Mouse (Mus musculus) heart, embryonic 11.5 days (tissue): ENCODE results near the gene Crb2. TPM values are rescaled to one million over a fixed set of nuclear protein-coding genes. Genes with fewer than 3 reads are reported as not detected.

Experiments used
- ATAC-seq: fragments of 200-750 bp; cut with Nextera tagmentation; replicated peaks from 2 replicates; pipeline ENCODE4 v1.8.0; 2017; ENCODE audit warnings: moderate library complexity; ENCODE audit not compliant: insufficient number of reproducible peaks, low FRiP score, low TSS enrichment
- H3K27ac ChIP-seq: fragments of 300-500 bp; sonication (generic); 2 replicates; pipeline ENCODE4 v1.5.1; 2014; ENCODE audit warnings: mild to moderate bottlenecking, low read depth, low read length
- H3K27me3 ChIP-seq: fragments of 300-500 bp; sonication (generic); 2 replicates; pipeline ENCODE4 v1.6.1; 2014; ENCODE audit warnings: mild to moderate bottlenecking, low read length, mixed read lengths; ENCODE audit not compliant: control insufficient read depth, insufficient read depth
- H3K36me3 ChIP-seq: fragments of 300-500 bp; sonication (generic); 2 replicates; pipeline ENCODE4 v1.6.1; 2014; ENCODE audit warnings: mild to moderate bottlenecking, low read length, moderate library complexity, mixed read lengths; ENCODE audit not compliant: control insufficient read depth, insufficient read depth
- H3K4me1 ChIP-seq: fragments of 300-500 bp; sonication (generic); 2 replicates; pipeline ENCODE4 v1.6.1; 2014; ENCODE audit warnings: low read length; ENCODE audit not compliant: control insufficient read depth, insufficient read depth
- H3K4me2 ChIP-seq: fragments of 300-500 bp; sonication (generic); 2 replicates; pipeline ENCODE4 v1.6.1; 2014; ENCODE audit warnings: mild to moderate bottlenecking, moderate library complexity
- H3K4me3 ChIP-seq: fragments of 300-500 bp; sonication (generic); 2 replicates; pipeline ENCODE4 v1.5.1; 2014; ENCODE audit warnings: low read depth, low read length
- H3K9ac ChIP-seq: fragments of 300-500 bp; sonication (generic); 2 replicates; pipeline ENCODE4 v1.6.1; 2014; ENCODE audit warnings: mild to moderate bottlenecking, low read depth, low read length, moderate library complexity
- H3K9me3 ChIP-seq: fragments of 300-500 bp; sonication (generic); replicated peaks from 2 replicates; pipeline ENCODE4 v1.6.1; 2016; ENCODE audit warnings: low read length; ENCODE audit not compliant: control insufficient read depth
- WGBS: fragments of 180-500 bp; shearing (Covaris S2); extraction: QIAGEN DNeasy Blood & Tissue Kit; methylation state at CpG from one replicate; pipeline ENCODE4 v1.1.7; 2014; ENCODE audit not compliant: insufficient replicate concordance; 5-methylcytosine and 5-hydroxymethylcytosine counted together
- polyA plus RNA-seq: library from polyadenylated mRNA; unstranded; fragments of >200 nt; fragmentation: Nextera tagmentation; extraction: Ambion mirVana; gene quantifications from 2 replicates; pipeline ENCODE4 v1.2.1, GENCODE M21; 2014

Crb2 gene
- polyA plus RNA-seq, 1 experiment from 2014 or later: 6.1 TPM

DNA sequence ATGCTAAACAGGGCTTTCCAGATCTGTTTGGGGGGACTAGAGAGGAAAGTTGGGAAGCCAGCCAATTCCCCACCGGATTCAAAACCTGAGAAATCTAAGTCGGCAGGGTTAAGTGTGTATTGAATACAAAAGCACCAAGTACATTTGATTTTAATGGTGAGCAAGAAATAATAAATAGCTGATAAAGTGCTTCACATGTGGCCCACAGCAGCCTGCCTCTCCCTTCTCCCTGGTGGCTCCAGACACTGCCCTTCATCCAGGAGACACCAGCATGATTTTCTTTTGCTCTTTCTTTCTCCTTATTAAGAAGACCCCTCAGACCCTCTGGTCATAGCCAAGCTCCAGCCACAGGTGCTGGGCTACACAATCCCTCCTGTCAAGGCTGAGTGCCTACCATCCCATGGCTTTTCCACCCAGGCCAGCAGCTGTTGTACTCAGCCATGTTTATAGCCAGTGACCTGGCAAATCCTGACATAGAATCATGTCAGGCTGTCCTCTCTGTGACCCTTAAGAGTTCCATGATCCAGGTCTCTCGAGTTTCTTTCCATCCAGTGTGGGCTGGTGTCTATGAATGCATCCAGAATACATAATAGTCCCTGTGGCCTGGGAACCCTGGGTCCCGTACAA lies 43.6 kb downstream of the Crb2 start:
- no peak for ATAC-seq
- Histone ChIP-seq H3K4me2 (no peak overlapping the region), H3K27ac (no peak overlapping the region), H3K9me3 (no peaks in the 10 kb centered on the region), H3K9ac (no peak overlapping the region), H3K36me3 (no peaks in the 10 kb centered on the region), H3K27me3 (no peaks in the 10 kb centered on the region), H3K4me1 (no peaks in the 10 kb centered on the region), H3K4me3 (no peak overlapping the region)
- WGBS: 65% methylated on average over 4 of the region's 4 CpGs

- H3K36me3 ChIP-seq: no peaks in the 10 kb centered on the region
- H3K4me2 ChIP-seq: no peak overlapping the region
- no peaks in the 10 kb centered on the region for H3K9me3 ChIP-seq
- H3K9ac ChIP-seq: no peak overlapping the region
- no peak overlapping the region for H3K27ac ChIP-seq
- no peaks in the 10 kb centered on the region for H3K4me1 ChIP-seq
- no peak for ATAC-seq
- no peak overlapping the region for H3K4me3 ChIP-seq
- 73% methylated on average over 5 of the region's 5 CpGs for WGBS
- H3K27me3 ChIP-seq: no peaks in the 10 kb centered on the region
Observed at GRCm38 (mm10) chr2:37822122-37822521, 46.1 kb downstream of the Crb2 start.

DNA sequence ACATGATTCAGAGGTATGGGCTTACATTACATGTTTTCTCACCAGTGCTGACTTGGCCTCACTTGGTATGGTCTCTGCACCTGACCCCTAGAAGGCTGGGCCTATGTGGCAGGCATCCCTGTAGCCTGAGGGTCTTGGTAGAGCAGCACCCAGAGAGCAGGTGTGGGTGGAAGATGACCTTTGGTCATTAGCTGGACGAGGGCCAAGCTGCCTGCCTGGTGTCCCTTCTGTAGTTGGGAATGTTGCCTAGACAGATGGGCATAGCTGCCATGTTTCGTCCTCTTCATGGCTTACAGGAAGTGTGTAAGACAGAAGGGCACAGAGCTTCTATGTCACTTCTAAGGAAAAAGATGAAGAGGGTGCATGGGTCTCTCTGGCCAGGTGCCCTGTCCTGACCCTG lies 47.8 kb downstream of the Crb2 start:
- whole genome bisulfite sequencing: 89% methylated on average over 2 of the region's 2 CpGs
- Histone ChIP-seq H3K4me1 (no peaks in the 10 kb centered on the region), H3K4me3 (no peak overlapping the region), H3K27ac (no peak overlapping the region), H3K9ac (no peak overlapping the region), H3K9me3 (no peaks in the 10 kb centered on the region), H3K36me3 (no peaks in the 10 kb centered on the region), H3K27me3 (no peaks in the 10 kb centered on the region), H3K4me2 (no peak overlapping the region)
- no peak for ATAC-seq

DNA sequence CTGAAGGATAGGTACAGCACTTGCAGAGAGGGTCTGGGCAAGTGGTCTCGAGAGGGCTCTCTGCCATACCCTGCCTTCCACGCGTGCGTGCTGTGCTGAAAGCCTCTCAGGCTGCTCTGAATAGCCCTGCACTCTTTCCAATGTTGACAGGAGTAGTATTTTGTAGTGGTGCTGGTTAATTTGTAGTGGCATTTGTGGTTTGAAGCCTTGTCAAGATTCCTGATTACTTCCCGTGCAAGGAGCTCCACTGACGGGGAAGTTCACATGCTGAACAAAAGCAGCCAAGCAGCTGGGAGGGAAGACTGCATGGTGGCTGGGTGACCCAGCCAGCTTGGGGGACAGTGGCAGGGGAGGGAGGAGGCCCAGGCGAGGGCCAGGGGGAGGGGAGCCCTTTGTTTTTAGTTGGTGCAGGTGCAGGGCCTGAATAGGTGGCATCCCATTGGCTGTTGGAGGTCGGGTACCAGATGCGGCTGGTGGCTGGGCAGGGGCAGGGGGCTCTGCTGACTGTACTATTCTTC lies 53.8 kb downstream of the Crb2 start:
- Histone ChIP-seq H3K27ac (no peak overlapping the region), H3K4me3 (no peak overlapping the region), H3K9me3 (no peaks in the 10 kb centered on the region), H3K4me1 (peaks cover 20% of the 10 kb centered on the region), H3K27me3 (no peaks in the 10 kb centered on the region), H3K36me3 (no peaks in the 10 kb centered on the region), H3K9ac (no peak overlapping the region), H3K4me2 (no peak overlapping the region)
- no peak for ATAC-seq
- 50% methylated on average over 9 of the region's 9 CpGs for WGBS

DNA sequence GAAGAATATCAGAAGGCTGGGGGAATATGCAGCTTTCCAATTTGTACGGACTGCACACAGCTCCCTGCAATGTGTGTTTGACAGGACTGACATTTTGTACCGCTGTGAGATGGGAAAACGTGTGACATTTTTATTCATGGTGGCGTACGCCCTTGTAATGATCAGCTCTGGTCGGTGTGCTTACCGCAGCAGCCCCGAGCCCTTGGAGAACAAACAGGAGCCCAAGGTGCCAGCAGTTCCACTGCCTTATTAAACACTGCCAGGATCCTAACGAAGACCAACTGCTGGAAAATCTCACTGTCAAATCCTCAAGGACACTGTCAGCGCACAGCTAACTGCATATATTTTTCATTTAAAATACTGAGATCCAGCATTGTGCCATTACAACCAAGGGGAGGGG lies 56.2 kb downstream of the Crb2 start:
- H3K4me2 ChIP-seq: no peak overlapping the region
- H3K36me3 ChIP-seq: no peaks in the 10 kb centered on the region
- H3K27ac ChIP-seq: no peak overlapping the region
- WGBS: 69% methylated on average over 10 of the region's 10 CpGs
- H3K4me3 ChIP-seq: no peak overlapping the region
- no peak overlapping the region for H3K9ac ChIP-seq
- H3K27me3 ChIP-seq: no peaks in the 10 kb centered on the region
- H3K9me3 ChIP-seq: no peaks in the 10 kb centered on the region
- H3K4me1 ChIP-seq: peaks cover 20% of the 10 kb centered on the region
- no peak for ATAC-seq

DNA sequence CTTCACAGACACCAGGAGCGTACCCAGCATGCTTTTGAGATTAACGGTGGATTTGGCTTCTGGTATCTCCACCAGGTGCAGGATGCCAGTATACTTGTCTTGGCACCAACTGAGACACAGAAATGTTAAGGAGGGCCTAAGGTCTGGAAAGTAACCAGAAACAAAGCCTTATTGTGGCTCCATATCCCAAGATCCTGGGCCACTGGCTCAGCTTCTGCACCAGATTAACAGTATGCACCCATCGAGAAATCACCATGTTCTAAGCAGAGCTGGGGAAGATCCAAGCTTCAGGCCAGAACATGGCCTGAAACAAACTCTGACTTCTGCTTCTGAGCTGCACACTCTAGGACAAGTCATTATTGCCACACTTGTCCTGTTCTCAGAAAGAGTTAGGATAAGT lies 60.9 kb downstream of the Crb2 start:
- H3K36me3 ChIP-seq: no peaks in the 10 kb centered on the region
- WGBS: 94% methylated on average over 3 of the region's 3 CpGs
- no peaks in the 10 kb centered on the region for H3K9me3 ChIP-seq
- no peak for ATAC-seq
- no peak overlapping the region for H3K9ac ChIP-seq
- H3K4me2 ChIP-seq: no peak overlapping the region
- H3K4me1 ChIP-seq: peaks cover 4% of the 10 kb centered on the region
- H3K27me3 ChIP-seq: no peaks in the 10 kb centered on the region
- no peak overlapping the region for H3K27ac ChIP-seq
- H3K4me3 ChIP-seq: no peak overlapping the region

DNA sequence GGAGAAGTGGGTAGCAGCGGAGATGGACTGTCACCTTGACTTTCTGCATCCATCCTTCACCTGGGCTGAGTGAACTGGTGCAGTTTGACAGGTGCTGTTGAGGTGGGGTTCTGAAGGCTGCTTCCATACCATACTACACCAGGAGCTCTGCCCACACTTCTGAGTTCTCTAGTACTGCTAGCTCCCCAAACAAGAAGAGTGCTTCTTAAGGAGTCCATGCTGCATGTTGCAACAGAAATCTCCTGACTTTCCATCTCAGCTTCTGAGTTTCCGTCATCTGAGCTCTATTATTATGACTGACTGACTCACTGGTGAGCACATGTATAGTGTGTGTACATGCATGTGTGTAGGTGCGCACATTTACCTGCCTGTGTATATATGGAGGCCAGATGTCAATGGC lies 61.5 kb downstream of the Crb2 start:
- 98% methylated on average over 3 of the region's 3 CpGs for WGBS
- Histone ChIP-seq H3K27ac (no peak overlapping the region), H3K4me1 (peaks cover 8% of the 10 kb centered on the region), H3K9me3 (no peaks in the 10 kb centered on the region), H3K9ac (no peak overlapping the region), H3K4me3 (no peak overlapping the region), H3K27me3 (no peaks in the 10 kb centered on the region), H3K4me2 (no peak overlapping the region), H3K36me3 (no peaks in the 10 kb centered on the region)
- no peak for ATAC-seq

DNA sequence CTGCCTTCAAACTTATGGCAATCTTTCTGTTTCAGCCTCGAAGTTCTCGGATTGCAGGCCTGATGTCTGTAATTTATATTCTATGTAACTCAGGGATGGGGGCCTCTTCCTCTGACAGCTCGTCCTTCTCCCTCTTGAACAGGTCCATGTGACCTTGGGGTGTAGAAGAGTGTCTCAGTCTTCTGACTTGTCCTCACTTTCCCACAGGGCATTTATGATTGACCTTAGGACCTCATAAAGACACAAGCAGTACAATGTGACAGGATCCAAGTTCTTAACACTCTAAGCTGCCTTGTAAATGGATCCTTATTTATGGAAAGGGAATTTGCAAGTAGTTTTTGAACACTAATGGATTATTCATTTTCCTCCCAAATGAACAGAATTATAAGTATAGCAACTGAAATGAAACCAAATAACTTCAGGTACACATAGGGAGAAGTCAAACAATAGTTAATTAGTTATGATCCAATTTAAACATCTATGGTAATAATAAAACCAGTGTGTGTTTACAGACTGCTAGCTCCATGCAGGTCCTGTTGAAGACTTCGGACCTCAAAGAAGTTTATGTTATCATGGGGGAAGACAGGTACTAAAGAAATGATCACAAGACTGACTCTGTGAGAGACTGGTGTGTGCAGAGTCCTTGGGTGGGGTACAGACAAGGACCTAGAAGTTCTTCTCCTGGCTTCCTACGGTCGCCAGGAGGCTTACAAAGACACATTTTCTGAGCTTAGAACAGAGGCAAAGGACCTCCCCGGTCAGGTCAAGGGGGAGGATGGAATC lies 62.3 kb downstream of the Crb2 start:
- Histone ChIP-seq H3K4me2 (no peak overlapping the region), H3K27me3 (no peaks in the 10 kb centered on the region), H3K4me3 (no peak overlapping the region), H3K4me1 (peaks cover 13% of the 10 kb centered on the region), H3K9me3 (no peaks in the 10 kb centered on the region), H3K9ac (no peak overlapping the region), H3K36me3 (no peaks in the 10 kb centered on the region), H3K27ac (no peak overlapping the region)
- no peak for ATAC-seq
- WGBS: 83% methylated on average over 7 of the region's 7 CpGs

DNA sequence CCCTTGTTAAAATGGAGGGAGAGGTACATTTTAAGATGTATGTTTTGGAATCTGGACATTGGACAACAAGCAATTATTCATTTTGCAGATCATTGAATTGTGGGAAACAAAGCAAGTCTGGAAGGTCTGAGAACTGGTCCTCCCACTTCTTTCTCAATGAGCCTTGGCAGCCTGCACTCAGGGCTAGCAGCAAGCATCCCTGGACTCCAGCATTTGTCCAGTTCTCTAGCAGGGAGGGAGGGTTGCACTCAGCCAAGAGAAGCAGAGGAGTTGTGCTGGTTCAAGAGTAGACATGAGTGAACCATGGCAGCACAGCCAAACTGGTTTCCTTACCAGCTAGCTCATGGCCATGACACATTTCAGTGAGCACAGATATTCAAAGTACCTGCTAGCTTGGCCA lies 63.9 kb downstream of the Crb2 start:
- peaks cover 13% of the 10 kb centered on the region for H3K4me1 ChIP-seq
- ATAC-seq: no peak
- H3K4me3 ChIP-seq: no peak overlapping the region
- H3K9me3 ChIP-seq: no peaks in the 10 kb centered on the region
- H3K27ac ChIP-seq: no peak overlapping the region
- no peak overlapping the region for H3K9ac ChIP-seq
- H3K4me2 ChIP-seq: no peak overlapping the region
- H3K27me3 ChIP-seq: no peaks in the 10 kb centered on the region
- no peaks in the 10 kb centered on the region for H3K36me3 ChIP-seq
